Mouse (Mus musculus) forebrain, embryonic 16.5 days (tissue): ENCODE data around the gene Atp6ap1l. TPM values are rescaled to one million over a fixed set of nuclear protein-coding genes. Genes with fewer than 3 reads are reported as not detected.

Experiments
- polyA plus RNA-seq: library from polyadenylated mRNA; unstranded; fragments of >200 nt; fragmentation: Nextera tagmentation; extraction: Ambion mirVana; gene quantifications from 2 replicates; pipeline ENCODE4 v1.2.1, GENCODE M21; 2015

Gene Atp6ap1l
- polyA plus RNA-seq, 1 experiment from 2014 or later, result 4.2 TPM

Other genes starting within 250 kb of the Atp6ap1l start
- gene Rps23, start 17.6 kb upstream of the Atp6ap1l start, polyA plus RNA-seq, result 114 and 136 TPM in 2 replicates